Mouse (Mus musculus): ENCODE data around the gene Vps39. TPM values are rescaled to one million over a fixed set of nuclear protein-coding genes. Genes with fewer than 3 reads are reported as not detected.

Vps39 gene
- total RNA-seq, 2 experiments from 2014 or later, result 59.3 to 66.2 TPM

DNA sequence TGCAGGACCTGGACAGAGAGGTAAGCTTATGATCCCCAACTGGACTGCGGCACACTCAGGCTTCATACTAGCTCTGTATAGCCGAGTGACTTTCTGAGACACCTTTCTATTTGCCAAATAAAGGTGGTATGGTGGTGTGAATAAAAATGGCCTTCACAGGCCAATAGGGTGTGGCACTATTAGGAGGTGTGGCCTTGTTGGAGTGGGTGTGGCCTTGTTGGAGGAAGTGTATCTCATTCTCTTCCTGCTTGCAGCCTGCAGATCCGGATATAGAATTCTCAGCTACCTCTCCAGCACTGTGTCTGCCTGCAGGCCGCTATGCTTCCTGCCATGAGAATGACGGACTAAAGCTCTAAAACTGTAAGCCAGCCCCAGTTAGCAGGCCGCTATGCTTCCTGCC is 51.9 kb downstream of the Vps39 start:
- DNase-seq (ENCODE audit: low spot score in 2 of 2), result no peak

DNA sequence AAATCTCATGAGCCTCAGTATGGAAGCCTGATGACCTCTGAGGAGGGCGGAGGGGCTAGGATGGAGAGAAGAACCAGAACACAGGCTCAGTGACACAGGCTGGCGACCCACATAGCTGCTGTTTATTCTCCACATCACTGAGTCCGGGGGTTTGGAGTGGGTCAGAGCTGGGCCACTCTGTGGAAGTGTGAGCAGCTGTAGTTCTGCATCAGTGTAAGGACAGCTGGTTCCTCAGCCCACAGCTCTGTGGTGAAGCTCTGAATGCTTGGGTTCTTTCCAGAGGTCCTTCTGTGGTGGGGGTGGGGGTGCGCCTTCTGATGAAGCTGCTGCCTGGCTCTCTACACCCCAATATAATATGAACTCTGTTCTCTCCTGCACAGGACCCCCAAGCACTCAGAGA is 53.1 kb downstream of the Vps39 start:
- no peak for DNase-seq (ENCODE audit: low spot score in 2 of 2)

- DNase-seq (ENCODE audit: low spot score in 2 of 2), result no peak
Measured at GRCm38 (mm10) chr2:120296160-120296559, 56.8 kb downstream of the Vps39 start.

DNA sequence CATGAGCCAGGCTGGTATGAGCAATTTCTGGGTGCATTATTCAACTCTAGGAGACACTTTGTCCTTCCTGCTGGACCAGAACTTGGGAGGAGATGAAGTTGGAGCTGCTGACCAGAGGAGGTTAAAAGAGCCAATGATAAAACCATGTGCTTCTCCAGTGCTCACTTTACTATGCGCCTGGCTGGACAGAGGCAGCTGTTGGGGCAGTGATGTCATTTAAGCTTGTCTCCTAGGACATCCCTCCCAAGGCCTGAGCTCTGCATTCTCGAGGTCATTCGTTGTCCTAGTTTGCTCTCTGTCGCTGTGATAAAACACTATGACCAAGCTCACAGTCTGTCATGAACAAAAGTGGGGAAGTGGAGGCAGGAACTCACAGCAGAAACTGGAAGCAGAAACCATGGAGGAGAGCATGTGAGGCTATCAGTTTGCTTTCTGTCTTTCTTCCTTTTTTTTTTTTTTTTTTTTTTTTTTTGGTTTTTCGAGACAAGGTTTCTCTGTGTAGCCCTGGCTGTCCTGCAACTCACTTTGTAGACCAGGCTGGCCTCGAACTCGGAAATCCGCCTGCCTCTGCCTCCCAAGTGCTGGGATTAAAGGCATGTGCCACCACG is 61.4 kb downstream of the Vps39 start:
- DNase-seq (ENCODE audit: low spot score in 2 of 2), result no peak

GRCm38 (mm10) chr2:120288995-120289394 is 63.9 kb downstream of the Vps39 start, which contains the start of gene Pla2g4d:
Gene Pla2g4d (minus strand): TSS chr2:120289197.
- DNase-seq (ENCODE audit: low spot score in 2 of 2), result no peak

DNA sequence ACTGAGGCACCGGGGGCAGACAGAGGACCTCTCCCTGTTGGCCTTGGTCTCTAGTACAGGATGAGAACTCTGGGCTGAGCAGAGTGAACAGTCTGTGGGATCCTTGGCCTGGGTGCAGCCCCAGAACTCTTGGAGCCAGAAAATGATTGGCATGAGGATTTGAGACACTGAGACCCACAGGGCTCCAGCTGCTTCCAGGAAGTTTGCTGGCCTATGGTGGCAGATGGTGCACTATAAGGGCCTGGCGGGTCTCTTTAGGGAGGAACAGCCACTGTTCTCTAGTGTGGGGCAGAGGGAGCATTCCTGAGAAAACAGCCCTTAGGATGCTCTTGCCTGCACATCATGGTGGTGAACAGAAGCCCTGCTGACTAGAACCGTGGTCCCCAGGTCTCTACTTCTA is 64.5 kb downstream of the Vps39 start:
- no peak for DNase-seq (ENCODE audit: low spot score in 2 of 2)

DNA sequence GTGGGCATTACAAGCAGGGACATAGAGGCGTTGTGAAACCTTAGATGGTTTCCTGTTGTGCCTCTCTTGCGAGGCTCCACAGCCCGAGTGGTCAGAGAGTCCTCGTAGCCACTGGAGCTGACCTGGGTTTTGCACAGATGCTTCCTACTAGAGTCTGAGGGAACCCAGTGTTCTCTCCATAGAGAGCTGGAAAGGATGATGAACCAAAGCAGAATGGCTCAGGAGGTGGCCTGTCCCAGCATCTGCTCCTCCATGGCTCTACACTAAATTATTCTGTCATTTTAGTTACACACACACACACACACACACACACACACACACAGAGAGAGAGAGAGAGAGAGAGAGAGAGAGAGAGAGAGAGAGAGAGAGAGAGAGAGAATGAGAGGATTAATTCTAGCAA is 67.3 kb downstream of the Vps39 start:
- no peak for DNase-seq (ENCODE audit: low spot score in 2 of 2)

DNA sequence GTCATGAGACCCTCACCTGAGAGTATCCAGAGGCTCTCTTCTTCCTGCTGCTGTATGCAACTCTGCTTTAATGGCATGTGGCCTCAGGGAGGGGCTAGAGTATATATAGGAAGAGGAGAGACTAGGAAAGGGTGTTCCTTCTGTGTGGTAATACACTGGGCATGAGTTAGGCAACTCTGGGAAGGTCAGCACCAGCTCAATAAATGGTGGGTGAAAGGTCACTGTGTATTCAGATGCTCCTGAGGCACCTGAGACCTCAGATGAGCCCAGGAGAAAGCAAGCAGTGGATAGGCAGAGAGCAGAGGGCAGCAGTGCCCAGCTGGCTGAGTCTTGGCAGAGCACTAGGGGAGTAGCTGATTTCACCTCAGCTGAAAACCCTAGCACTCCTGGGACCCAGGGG is 68.2 kb downstream of the Vps39 start:
- no peak for DNase-seq (ENCODE audit: low spot score in 2 of 2)

- DNase-seq (ENCODE audit: low spot score in 2 of 2), result no peak
Measured at GRCm38 (mm10) chr2:120284094-120284493, 68.8 kb downstream of the Vps39 start.

DNA sequence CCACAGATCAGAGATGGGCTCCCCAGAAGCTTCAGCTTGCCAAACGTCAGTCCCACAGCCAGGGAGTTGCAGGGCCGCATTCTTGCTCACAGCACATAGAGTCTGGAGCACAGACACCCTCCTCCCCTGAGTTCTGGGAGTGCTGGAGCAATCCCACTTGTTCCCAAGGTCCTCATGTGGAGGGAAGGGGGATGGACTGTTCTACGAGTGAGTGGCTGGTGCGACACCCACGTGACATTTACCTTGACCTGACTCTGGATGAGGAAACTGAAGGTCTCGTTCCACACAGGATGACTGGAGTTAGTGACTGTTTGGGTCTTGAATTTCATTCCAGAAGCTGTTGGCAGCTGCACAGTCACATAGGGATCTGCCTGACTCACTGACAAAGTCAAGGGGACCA is 69.4 kb downstream of the Vps39 start:
- no peak for DNase-seq (ENCODE audit: low spot score in 2 of 2)

DNA sequence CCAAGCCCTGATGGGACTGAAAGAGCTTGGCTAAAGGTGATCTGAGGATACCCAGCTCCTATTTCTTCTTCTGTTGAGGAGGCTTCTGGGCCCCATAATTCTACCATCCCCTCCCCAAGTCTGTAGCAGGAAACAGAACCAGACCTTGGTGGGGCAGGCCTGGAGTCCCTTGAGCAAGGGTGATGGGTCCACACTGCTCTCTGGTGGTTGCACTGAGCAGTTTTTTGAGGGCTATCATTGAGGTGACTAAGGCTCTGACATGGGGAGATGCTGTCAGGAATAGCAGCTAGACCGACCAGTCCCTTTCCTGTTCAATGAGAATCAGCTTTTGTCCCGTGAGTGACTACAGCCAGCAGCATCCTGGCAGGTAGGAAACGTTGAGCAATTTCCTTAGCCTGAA is 71.7 kb downstream of the Vps39 start:
- DNase-seq (ENCODE audit: low spot score in 2 of 2), result no peak

- DNase-seq (ENCODE audit: low spot score in 2 of 2), result peak; percentile 62 to 65
Measured at GRCm38 (mm10) chr2:120279961-120280360, 73.0 kb downstream of the Vps39 start.

DNA sequence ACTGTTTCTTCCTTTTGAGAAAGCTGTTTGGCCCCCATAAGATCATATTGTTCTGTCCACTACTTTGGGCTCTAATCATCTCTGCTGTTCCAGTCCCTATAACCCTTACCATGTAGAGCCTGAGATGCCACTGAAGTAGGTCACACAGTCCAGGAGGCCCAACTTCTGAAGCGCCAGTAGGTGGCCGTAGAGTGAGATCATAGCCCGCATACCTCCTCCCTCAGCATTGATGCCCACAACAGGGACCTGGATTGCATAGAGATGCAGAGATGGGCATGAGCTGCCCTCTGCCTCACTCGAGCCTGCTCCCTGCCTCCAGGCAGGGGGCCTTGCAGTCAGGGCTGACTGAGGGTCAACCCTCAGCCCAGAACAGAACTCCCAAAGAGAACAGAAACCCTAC is 76.0 kb downstream of the Vps39 start:
- no peak for DNase-seq (ENCODE audit: low spot score in 2 of 2)

- no peak for DNase-seq (ENCODE audit: low spot score in 2 of 2)
Measured at GRCm38 (mm10) chr2:120268635-120269034, 84.3 kb downstream of the Vps39 start.

Other genes starting within 250 kb of the Vps39 start
- 1 to 10 TPM; 9.7 to 9.8 TPM for gene Ehd4, start 198.5 kb downstream of the Vps39 start, total RNA-seq (2021)
- 1 to 10 TPM; 8.4 to 9.3 TPM for gene Pla2g4e, start 107.8 kb downstream of the Vps39 start, total RNA-seq (2021)
- under 1 TPM in 1 of 2 experiments, not detected in 1; 0.12 TPM for gene Pla2g4d, start 63.9 kb downstream of the Vps39 start, total RNA-seq (2021)
- under 1 TPM in 1 of 2 experiments, not detected in 1; 0.17 TPM for gene Pla2g4f, start 39.0 kb downstream of the Vps39 start, total RNA-seq (2021)
- gene Ganc, start 50.8 kb upstream of the Vps39 start, total RNA-seq (2021), result 10 to 100 TPM; 11.4 to 12.1 TPM
- gene Tmem87a, start 51.0 kb upstream of the Vps39 start, total RNA-seq (2021), result 10 to 100 TPM; 34.3 to 37.2 TPM
- 10 to 100 TPM in 1 of 2 experiments, 1 to 10 TPM in 1; 6.7 to 10.2 TPM for gene Capn3, start 102.9 kb upstream of the Vps39 start, total RNA-seq (2021)
- gene Zfp106, start 210.7 kb upstream of the Vps39 start, total RNA-seq (2021), result 100 to 1,000 TPM; 104 to 113 TPM
- 10 to 100 TPM; 21.4 to 21.5 TPM for gene Snap23, start 214.5 kb upstream of the Vps39 start, total RNA-seq (2021)